Mouse (Mus musculus) cerebellum, adult 9-11 months (tissue): Measurements from ENCODE around the gene Ttll13.

Experiments used
- DNase-seq: peaks from one replicate; pipeline ENCODE4 v3.0.0; 2022

The Ttll13 gene

GRCm38 (mm10) chr7:80215398-80215797 lies 30.8 kb upstream of the Ttll13 start:
- DNase-seq: peak; percentile 67

- DNase-seq: no peak
Observed at GRCm38 (mm10) chr7:80216566-80216965, 29.6 kb upstream of the Ttll13 start.

GRCm38 (mm10) chr7:80218666-80219065 lies 27.5 kb upstream of the Ttll13 start:
- no peak for DNase-seq

GRCm38 (mm10) chr7:80220237-80220797 lies 25.9 kb upstream of the Ttll13 start:
- DNase-seq: no peak

- no peak for DNase-seq
Observed at GRCm38 (mm10) chr7:80221179-80221750, 24.9 kb upstream of the Ttll13 start.

- DNase-seq: no peak
Observed at GRCm38 (mm10) chr7:80227065-80227464, 19.1 kb upstream of the Ttll13 start.

- no peak for DNase-seq
Observed at GRCm38 (mm10) chr7:80230196-80230595, 16.0 kb upstream of the Ttll13 start.

- DNase-seq: no peak
Observed at GRCm38 (mm10) chr7:80231971-80232488, 14.1 kb upstream of the Ttll13 start.

GRCm38 (mm10) chr7:80232489-80233029 lies 13.6 kb upstream of the Ttll13 start, which contains the start of the genes Cib1 and Gdpgp1:
TSS of gene Cib1 (minus strand) at chr7:80232813.
TSS of gene Gdpgp1 (plus strand) at chr7:80232865.
- peak; percentile 92 for DNase-seq

GRCm38 (mm10) chr7:80233799-80234198 lies 12.4 kb upstream of the Ttll13 start:
- DNase-seq: no peak

- DNase-seq: no peak
Observed at GRCm38 (mm10) chr7:80238542-80238941, 7.6 kb upstream of the Ttll13 start.

GRCm38 (mm10) chr7:80241661-80242060 lies 4.5 kb upstream of the Ttll13 start:
- DNase-seq: no peak

- DNase-seq: no peak
Observed at GRCm38 (mm10) chr7:80244851-80245250, 1.3 kb upstream of the Ttll13 start.

GRCm38 (mm10) chr7:80246859-80247258 lies 683 bp downstream of the Ttll13 start:
- DNase-seq: no peak

- no peak for DNase-seq
Observed at GRCm38 (mm10) chr7:80252437-80252836, 6.3 kb downstream of the Ttll13 start.

- no peak for DNase-seq
Observed at GRCm38 (mm10) chr7:80252886-80253285, 6.7 kb downstream of the Ttll13 start.

- no peak for DNase-seq
Observed at GRCm38 (mm10) chr7:80255981-80256380, 9.8 kb downstream of the Ttll13 start.

- no peak for DNase-seq
Observed at GRCm38 (mm10) chr7:80257706-80258105, 11.5 kb downstream of the Ttll13 start.

- DNase-seq: peak; percentile 86
Observed at GRCm38 (mm10) chr7:80260625-80261371, 14.6 kb downstream of the Ttll13 start, which contains the start of gene Ngrn. TSS of gene Ngrn (plus strand) at chr7:80261215.

- DNase-seq: no peak
Observed at GRCm38 (mm10) chr7:80261372-80261990, 15.3 kb downstream of the Ttll13 start.

GRCm38 (mm10) chr7:80264606-80265005 lies 18.4 kb downstream of the Ttll13 start:
- DNase-seq: no peak

GRCm38 (mm10) chr7:80267764-80268163 lies 21.6 kb downstream of the Ttll13 start:
- DNase-seq: no peak
